Mouse (Mus musculus): Measurements from ENCODE around the gene Sez6l.

Gene Sez6l

GRCm38 (mm10) chr5:112576993-112577670 lies at the start of gene Sez6l:
TSS of gene Sez6l (minus strand) at chr5:112577185.
- peak; percentile 77 for ATAC-seq (ENCODE audit: insufficient number of reproducible peaks, low FRiP score, low TSS enrichment)

DNA sequence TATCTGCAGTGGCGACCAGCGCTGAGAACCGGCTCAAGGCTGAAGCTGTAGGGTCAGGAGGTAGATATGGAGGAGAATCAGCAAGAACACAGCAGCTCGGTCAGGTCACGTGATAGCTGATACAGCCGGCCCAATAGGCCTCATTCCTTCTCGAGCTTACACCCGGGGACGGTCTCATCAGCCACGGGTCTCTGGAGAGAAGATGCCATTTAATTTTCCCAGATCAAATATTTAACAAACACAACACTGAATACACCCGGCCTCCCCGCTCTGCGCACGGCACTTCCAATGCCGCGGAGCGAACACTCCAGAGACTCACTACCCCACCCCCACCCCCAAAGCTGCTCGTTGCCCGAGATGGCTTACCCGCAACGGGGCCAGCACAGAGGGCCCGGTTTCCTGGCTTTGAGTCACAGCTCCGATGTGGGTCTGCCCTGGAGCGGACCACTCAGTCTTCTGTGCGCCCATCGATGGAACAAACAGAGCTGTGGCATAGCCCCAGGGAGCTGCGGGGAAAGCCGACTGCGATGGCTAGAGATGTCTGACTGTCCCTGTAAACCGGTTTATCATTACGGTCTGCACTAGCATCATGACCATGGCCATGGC lies 48.7 kb upstream of the Sez6l start:
- ATAC-seq (ENCODE audit: insufficient number of reproducible peaks, low FRiP score, low TSS enrichment), result no peak

DNA sequence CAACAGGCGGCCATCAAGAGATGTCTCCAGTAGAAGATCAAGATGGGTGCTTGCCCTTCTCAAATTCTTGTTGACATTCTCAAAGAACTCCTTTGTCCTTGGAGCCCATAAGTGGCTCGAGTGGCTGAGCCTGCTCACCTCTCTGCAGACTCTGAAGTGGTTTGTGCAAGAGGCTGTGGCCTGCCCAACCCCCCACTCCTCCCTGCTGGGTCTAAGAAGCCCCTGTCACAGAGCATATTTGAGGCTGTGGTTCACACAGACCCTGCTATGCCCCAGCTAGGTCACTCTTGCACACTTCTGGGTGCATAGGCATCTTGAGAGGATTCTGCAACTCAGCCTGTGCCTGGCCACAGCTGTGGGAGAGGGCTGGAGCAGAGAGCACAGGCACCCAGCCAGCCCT lies 46.0 kb upstream of the Sez6l start:
- no peak for ATAC-seq (ENCODE audit: insufficient number of reproducible peaks, low FRiP score, low TSS enrichment)

DNA sequence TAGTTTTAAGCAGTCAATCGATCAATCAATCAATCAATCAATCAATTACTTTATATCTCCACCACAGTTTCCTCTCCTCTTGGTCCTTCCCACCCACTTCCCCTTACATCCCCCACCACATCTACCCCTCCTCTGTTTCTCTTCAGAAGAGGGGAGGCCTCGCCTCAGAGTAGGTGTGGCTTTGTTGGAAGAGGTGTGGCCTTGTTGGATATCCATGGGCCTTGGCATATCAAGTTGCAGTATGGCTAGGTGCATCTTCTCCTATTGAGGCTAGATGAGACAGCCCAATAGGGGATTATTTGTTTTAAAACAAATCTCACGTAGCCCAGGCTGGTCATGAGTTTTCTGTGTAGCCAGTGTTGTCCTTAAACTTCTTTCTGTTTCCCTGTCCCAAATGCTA lies 43.3 kb upstream of the Sez6l start:
- ATAC-seq (ENCODE audit: insufficient number of reproducible peaks, low FRiP score, low TSS enrichment), result no peak

DNA sequence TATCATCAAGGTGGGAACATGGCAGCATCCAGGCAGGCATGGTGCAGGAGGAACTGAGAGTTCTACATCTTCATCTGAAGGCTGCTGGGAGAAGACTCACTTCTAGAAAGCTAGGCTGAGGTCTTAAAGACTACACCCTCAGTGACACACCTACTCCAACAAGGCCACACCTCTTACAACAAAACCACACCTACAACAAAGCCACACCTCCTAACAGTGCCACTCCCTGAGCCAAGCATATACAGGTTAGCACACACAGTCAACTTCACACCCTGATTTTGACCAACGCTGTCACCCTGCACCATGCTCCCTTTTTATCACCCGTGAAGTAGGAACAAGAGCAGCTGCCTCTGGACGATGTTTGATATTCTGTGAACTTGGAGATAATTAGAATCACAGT lies 42.4 kb upstream of the Sez6l start:
- no peak for ATAC-seq (ENCODE audit: insufficient number of reproducible peaks, low FRiP score, low TSS enrichment)

- no peak for ATAC-seq (ENCODE audit: insufficient number of reproducible peaks, low FRiP score, low TSS enrichment)
Observed at GRCm38 (mm10) chr5:112617602-112618247, 40.7 kb upstream of the Sez6l start.

DNA sequence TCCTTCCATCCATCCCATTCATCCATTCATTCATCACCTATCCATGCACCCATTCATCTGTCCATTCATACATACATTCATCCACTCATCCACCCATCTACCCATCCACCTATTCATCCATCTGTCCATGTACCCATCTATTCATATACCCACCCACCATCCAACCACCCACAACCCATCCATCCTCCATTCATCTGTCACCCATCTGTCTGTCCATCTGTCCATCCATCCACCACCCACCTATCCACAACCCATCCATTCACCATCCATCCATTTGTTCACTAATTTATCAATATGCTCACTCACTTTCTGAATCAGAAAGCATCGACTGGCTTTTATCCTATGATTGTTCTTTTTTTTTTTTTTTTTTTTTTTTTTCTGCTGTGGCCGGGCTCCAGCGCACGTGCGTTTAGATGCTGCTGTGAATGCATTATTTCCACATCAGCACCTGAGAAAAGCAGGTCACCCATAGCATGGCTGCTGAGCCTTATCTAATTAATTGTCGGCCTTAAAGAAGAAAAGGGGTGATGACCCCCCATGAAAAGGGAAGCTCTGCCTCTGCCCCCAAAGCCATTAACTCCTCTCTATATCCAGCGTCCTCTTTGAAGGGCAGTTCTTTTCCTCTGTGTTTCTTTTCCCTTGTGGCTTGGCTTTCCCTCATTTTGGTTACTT lies 39.1 kb upstream of the Sez6l start:
- no peak for ATAC-seq (ENCODE audit: insufficient number of reproducible peaks, low FRiP score, low TSS enrichment)

DNA sequence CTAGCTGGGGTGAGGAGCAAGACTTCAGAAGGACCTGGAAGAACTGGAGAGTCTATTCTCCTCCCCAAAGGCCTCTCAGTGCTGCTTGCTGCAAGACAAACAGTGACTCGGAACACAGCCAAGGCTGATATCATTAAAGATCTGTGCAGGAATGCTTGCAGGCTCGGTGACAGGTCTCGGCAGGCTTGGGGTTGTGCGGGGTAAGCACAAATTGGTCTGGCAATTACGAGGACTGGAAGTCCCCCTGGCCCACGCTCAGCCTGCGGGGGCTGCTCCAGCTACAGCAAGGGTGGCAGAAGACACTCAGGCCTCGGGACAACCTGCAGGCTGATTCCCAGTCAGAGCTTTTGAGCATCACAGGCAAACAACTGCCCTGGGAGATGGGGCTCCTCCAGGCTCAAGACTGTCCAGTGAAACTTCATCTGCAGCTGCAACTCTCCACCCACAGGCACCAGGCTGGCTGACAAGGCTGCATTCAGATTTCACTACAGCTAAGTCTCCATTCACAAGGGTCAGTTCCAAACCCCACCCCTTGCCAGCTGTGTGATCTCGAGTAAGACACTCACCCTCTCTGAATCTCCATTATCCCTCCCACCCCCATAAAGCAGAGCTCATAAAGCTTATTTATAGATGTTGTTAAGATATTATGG lies 31.0 kb upstream of the Sez6l start:
- no peak for ATAC-seq (ENCODE audit: insufficient number of reproducible peaks, low FRiP score, low TSS enrichment)

DNA sequence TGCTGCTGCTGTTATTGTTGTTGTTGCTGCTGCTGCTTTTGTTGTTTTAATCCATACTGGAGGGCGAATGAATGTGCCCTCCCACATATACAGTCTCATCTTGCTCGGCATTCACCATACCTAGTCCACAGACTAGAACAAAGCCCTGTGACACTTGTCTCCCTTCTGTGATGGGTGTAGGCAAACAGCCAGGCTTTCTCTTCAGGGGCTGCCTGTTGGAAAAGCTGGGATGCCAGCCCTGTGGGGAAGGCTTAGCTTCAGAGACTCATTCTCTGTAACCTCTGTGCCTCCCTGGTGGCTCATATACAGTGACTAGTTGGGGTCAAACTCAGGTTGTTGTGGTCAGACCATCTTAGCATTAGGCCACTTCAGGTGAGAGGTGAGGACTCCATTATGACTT lies 30.1 kb upstream of the Sez6l start:
- ATAC-seq (ENCODE audit: insufficient number of reproducible peaks, low FRiP score, low TSS enrichment), result no peak

DNA sequence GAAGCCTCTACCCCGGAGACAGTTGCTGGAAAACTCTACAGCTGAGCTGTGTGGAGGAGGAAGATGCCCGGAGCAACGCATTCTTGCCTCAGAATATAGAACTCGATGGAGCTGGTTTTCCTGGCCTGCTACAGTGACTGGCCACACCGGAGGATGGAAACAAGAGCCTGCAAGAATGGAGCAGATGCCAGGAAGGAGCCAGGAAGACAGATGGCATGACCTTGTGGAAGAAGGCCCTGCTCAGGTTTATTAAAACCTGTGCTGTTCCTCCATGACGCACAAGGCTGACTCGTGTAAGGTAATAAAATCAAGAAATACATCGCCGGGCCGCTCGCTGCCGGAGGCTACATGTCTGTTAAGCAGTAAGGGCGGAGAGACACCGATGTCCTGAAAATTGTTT lies 28.4 kb upstream of the Sez6l start:
- ATAC-seq (ENCODE audit: insufficient number of reproducible peaks, low FRiP score, low TSS enrichment), result no peak

DNA sequence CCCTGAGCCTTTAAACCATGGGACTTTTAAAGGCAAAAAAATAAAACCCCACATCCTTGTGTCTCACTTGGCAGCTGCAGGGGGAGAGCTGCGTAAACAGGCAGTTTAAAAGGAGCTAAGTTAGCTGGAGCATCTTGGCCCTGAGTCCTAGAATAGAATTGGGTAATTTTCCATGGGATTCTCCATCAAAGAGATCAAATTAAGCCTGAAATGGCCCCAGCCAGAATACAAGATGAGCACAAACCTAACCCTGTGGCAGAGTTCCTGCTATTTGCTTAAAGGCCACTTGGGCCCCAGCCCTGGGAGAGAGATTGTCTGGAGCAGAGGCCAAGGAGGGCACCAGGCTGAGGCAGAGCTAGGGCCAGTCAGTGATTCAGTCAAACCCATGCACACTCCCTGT lies 27.3 kb upstream of the Sez6l start:
- ATAC-seq (ENCODE audit: insufficient number of reproducible peaks, low FRiP score, low TSS enrichment), result no peak

DNA sequence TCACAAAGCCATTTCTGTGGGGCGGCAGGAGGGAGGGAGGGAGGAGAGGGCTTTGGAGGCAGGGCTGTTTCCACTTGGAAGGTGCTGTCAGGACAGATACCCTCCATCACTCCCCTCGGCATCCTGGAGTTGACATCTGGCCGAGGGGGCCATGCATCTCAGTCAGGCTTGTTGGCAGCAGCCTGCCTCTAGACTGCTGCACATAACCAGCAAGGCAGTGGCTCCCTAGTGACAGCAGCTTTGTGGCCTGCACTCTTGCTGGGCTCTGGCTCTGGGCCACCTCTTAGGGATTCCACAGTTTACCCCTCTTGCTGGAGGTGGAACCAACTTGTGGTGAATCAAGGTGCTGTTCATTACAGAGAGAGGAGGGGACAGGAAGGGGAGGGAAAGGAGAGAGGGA lies 26.6 kb upstream of the Sez6l start:
- no peak for ATAC-seq (ENCODE audit: insufficient number of reproducible peaks, low FRiP score, low TSS enrichment)

- peak; percentile 68 for ATAC-seq (ENCODE audit: insufficient number of reproducible peaks, low FRiP score, low TSS enrichment)
Observed at GRCm38 (mm10) chr5:112600309-112600939, 23.4 kb upstream of the Sez6l start.

- no peak for ATAC-seq (ENCODE audit: insufficient number of reproducible peaks, low FRiP score, low TSS enrichment)
Observed at GRCm38 (mm10) chr5:112599538-112600308, 22.7 kb upstream of the Sez6l start.

DNA sequence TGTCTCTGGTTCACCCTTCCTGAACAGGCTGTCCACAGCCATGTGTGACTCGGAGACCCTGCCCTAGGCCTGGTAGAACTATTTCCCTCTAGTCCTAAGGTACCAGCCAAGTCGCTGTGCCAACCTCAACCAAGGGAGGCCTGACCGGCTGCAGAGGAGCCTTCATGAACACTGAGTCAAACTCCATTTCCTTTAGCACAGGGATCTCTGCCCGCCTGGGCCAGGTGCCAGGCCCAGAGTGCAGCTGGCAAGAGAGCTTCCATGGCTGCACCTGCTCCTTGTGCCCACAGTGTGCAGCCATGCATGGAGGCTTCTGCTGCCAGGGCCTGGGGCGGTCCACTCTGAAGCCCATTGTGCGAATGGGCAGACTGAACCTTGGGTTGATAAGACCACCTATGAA lies 20.9 kb upstream of the Sez6l start:
- peak; percentile 77 for ATAC-seq (ENCODE audit: insufficient number of reproducible peaks, low FRiP score, low TSS enrichment)

GRCm38 (mm10) chr5:112597307-112597706 lies 20.3 kb upstream of the Sez6l start:
- no peak for ATAC-seq (ENCODE audit: insufficient number of reproducible peaks, low FRiP score, low TSS enrichment)

- ATAC-seq (ENCODE audit: insufficient number of reproducible peaks, low FRiP score, low TSS enrichment), result no peak
Observed at GRCm38 (mm10) chr5:112596729-112597128, 19.7 kb upstream of the Sez6l start.

DNA sequence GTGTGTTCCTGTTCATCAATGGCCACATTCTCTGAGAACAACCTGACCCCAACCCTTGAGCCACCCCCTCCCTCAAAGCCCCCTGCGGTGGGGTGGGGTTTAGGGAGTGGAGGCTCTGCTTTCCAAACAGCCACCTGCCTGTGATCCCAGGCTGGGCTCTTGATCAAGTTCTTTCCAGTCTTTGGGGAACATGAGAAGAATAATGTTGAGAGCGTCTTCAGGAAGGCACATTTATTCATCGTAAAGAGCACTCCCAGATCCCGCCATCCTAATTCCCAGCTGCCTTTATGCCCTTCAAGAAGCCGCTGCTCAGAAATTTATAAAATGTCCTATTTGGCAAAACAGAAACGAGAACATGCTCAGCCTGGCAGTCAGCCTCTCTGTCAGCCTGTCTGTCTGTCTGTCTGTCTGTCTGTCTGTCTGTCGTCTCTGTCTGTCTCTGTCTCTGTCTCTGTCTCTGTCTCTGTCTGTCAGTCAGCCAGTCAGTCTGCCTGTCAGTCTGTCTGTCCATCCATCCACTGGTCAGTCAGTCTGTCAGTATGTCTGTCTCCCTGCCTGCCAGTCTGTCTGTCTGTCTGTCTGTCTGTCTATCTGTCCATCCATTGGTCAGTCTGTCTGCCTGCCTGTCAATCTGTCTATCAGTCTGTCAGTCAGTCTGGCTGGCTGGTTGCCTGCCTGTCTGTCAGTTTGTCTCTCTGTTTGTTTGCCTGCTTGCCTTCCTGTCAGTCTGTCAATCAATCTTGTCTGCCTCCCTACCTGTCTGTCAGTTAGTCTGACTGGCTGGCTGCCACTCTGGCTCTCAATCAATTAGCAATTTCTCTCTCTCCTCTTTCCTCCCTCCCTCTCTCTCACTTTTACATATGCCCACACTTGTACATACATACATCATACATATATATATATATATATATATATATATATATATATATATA lies 19.0 kb upstream of the Sez6l start:
- ATAC-seq (ENCODE audit: insufficient number of reproducible peaks, low FRiP score, low TSS enrichment), result no peak

DNA sequence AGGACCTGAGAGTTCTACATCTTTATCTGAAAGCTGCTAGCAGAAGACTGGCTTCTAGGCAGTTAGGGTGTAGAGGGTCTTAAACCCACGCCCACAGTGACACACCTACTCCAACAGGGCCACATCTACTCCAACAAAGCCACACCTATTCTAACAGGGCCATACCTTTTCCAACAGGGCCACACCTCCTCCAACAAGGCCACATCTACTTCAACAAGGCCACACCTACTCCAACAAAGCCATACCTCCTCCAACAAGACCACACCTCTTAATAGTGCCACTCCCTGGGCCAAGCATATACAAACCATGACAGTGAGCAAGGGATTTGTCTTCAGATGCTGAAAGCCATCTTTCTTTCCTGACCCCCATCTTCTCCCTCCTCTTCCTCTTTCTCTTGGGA lies 14.7 kb upstream of the Sez6l start:
- no peak for ATAC-seq (ENCODE audit: insufficient number of reproducible peaks, low FRiP score, low TSS enrichment)

All from cerebellum, adult (tissue).